Mouse (Mus musculus) G1E (cell line): ENCODE data around the gene Abcb8. TPM values are rescaled to one million over a fixed set of nuclear protein-coding genes. Genes with fewer than 3 reads are reported as not detected.
A peak's percentile ranks its signal among the peaks of the same experiment; 100 is the strongest.

Experiments
- ATAC-seq: 2 replicates; pipeline ENCODE4 v1.8.0; 2016; ENCODE audit warnings: mild to moderate bottlenecking; ENCODE audit not compliant: insufficient number of reproducible peaks, poor library complexity, low FRiP score, severe bottlenecking; ENCODE audit errors: extremely low read depth
- DNase-seq: peaks from one replicate; pipeline ENCODE4 v3.0.0; 2012; ENCODE audit warnings: low spot score
- H3K27me3 ChIP-seq: 2 replicates; pipeline ENCODE4 v1.6.1; 2012; ENCODE audit warnings: mild to moderate bottlenecking, low read length, inconsistent platforms; ENCODE audit not compliant: insufficient read depth
- H3K36me3 ChIP-seq: replicated peaks from 2 replicates; pipeline ENCODE3; 2012; ENCODE audit warnings: mild to moderate bottlenecking, inconsistent platforms
- H3K4me1 ChIP-seq: 2 replicates; pipeline ENCODE4 v1.6.1; 2012; ENCODE audit warnings: low read depth, low read length, inconsistent platforms, mixed read lengths; ENCODE audit not compliant: insufficient read depth
- H3K4me3 ChIP-seq: 2 replicates; pipeline ENCODE4 v1.5.1; 2012; ENCODE audit warnings: low read depth, mild to moderate bottlenecking, inconsistent platforms, low read length, moderate library complexity, mixed read lengths
- H3K9me3 ChIP-seq: replicated peaks from 2 replicates; pipeline ENCODE4 v1.6.1; 2012; ENCODE audit warnings: inconsistent platforms
- CTCF ChIP-seq: IDR thresholded peaks from 2 replicates; pipeline ENCODE4 v1.5.1; 2012; ENCODE audit warnings: low read depth, low read length, inconsistent platforms, mixed read lengths
- GATA1 ChIP-seq: IDR thresholded peaks from 2 replicates; pipeline ENCODE4 v1.6.1; 2012; ENCODE audit warnings: borderline replicate concordance, low read length, inconsistent platforms, mixed read lengths
- GATA2 ChIP-seq: IDR thresholded peaks from 2 replicates; pipeline ENCODE4 v1.6.1; 2012; ENCODE audit warnings: low read depth, low read length, inconsistent platforms, borderline replicate concordance
- POLR2AphosphoS5 ChIP-seq: IDR thresholded peaks from 2 replicates; pipeline ENCODE4 v1.6.1; 2012; ENCODE audit warnings: low read depth, low read length, inconsistent platforms; ENCODE audit not compliant: insufficient replicate concordance
- TAL1 ChIP-seq: conservative IDR thresholded peaks from 2 replicates; pipeline ENCODE4 v1.6.1; 2012; ENCODE audit warnings: low read depth, low read length, inconsistent platforms, mixed read lengths
- polyA plus RNA-seq: library from polyadenylated mRNA; stranded (reverse); fragments of >175 nt; gene quantifications from 2 replicates; pipeline ENCODE4 v1.2.3, GENCODE M21; 2012
- total RNA-seq, 2 experiments: library from RNA; stranded (forward) in 1 of 2; stranded (reverse) in 1 of 2; fragments of 200-1000 nt in 1 of 2; fragments of >200 nt in 1 of 2; fragmentation: Nextera tagmentation in 1 of 2; gene quantifications; 2 replicates each; pipeline ENCODE4 v1.2.3; 2014 to 2017

Abcb8 gene
- total and polyA plus RNA-seq, 3 experiments = 13.5 to 43.6 (median 15.4) TPM

GRCm38 (mm10) chr5:24384407-24384806, 9.1 kb upstream of the Abcb8 start:
- ATAC-seq = no peak
- Histone ChIP-seq H3K27me3 (peaks cover 34% of the 10 kb centered on the region), H3K4me3 (peak overlapping the region; percentile 76; the same call in 1 of the 2 replicates), H3K9me3 (peaks cover 13% of the 10 kb centered on the region), H3K36me3 (no peaks in the 10 kb centered on the region), H3K4me1 (peaks cover 70% of the 10 kb centered on the region)
- TF ChIP-seq CTCF = no peak
- TF ChIP-seq GATA1 = no peak
- no peak for TF ChIP-seq TAL1
- TF ChIP-seq POLR2AphosphoS5 = no peak
- TF ChIP-seq GATA2 = no peak
- peak; percentile 24 for DNase-seq

- TF ChIP-seq CTCF (no peak), TAL1 (no peak), GATA2 (no peak), POLR2AphosphoS5 (no peak), GATA1 (no peak)
- H3K4me1 ChIP-seq = peaks cover 76% of the 10 kb centered on the region
- peaks cover 13% of the 10 kb centered on the region for H3K9me3 ChIP-seq
- DNase-seq (no peak), ATAC-seq (no peak)
- no peaks in the 10 kb centered on the region for H3K36me3 ChIP-seq
- H3K27me3 ChIP-seq = peaks cover 25% of the 10 kb centered on the region
- H3K4me3 ChIP-seq = no peak overlapping the region
These were observed 8.1 kb upstream of the Abcb8 start for GRCm38 (mm10) chr5:24385374-24385773.

- H3K4me3 ChIP-seq = no peak overlapping the region
- ATAC-seq (no peak), DNase-seq (no peak)
- H3K36me3 ChIP-seq = no peaks in the 10 kb centered on the region
- peaks cover 74% of the 10 kb centered on the region for H3K4me1 ChIP-seq
- H3K9me3 ChIP-seq = peaks cover 13% of the 10 kb centered on the region
- TF ChIP-seq POLR2AphosphoS5 (no peak), GATA1 (no peak), GATA2 (no peak), TAL1 (no peak), CTCF (no peak)
- peaks cover 25% of the 10 kb centered on the region for H3K27me3 ChIP-seq
These were observed 7.4 kb upstream of the Abcb8 start for GRCm38 (mm10) chr5:24385887-24386550.

- no peak for DNase-seq
These were observed 5.9 kb upstream of the Abcb8 start for GRCm38 (mm10) chr5:24387264-24388241.

GRCm38 (mm10) chr5:24388246-24388915, 5.1 kb upstream of the Abcb8 start:
- H3K27me3 ChIP-seq = peaks cover 20% of the 10 kb centered on the region
- peak overlapping the region; percentile 16; the same call in 1 of the 2 replicates for H3K4me3 ChIP-seq
- TF ChIP-seq CTCF (no peak), TAL1 (no peak), GATA1 (no peak), POLR2AphosphoS5 (no peak), GATA2 (no peak)
- peaks cover 2% of the 10 kb centered on the region for H3K36me3 ChIP-seq
- DNase-seq = no peak
- peaks cover 75% of the 10 kb centered on the region for H3K4me1 ChIP-seq
- H3K9me3 ChIP-seq = peaks cover 13% of the 10 kb centered on the region
- ATAC-seq = no peak

More at GRCm38 (mm10) chr5:24387264-24388241, 5.9 kb upstream of the Abcb8 start:
- Histone ChIP-seq H3K9me3 (peaks cover 13% of the 10 kb centered on the region), H3K27me3 (peaks cover 20% of the 10 kb centered on the region), H3K4me1 (peaks cover 75% of the 10 kb centered on the region), H3K36me3 (peaks cover 2% of the 10 kb centered on the region), H3K4me3 (peak overlapping the region; percentile 16; the same call in 1 of the 2 replicates)
- no peak for ATAC-seq
- no peak for TF ChIP-seq GATA1
- TF ChIP-seq TAL1 = no peak
- TF ChIP-seq POLR2AphosphoS5 = no peak
- TF ChIP-seq GATA2 = no peak
- no peak for TF ChIP-seq CTCF
